Mouse (Mus musculus) hindbrain, embryonic 14.5 days (tissue): Measurements from ENCODE around the gene Sprr2e. TPM values are rescaled to one million over a fixed set of nuclear protein-coding genes. Genes with fewer than 3 reads are reported as not detected.

Source experiments
- ATAC-seq: fragments of 200-750 bp; cut with Nextera tagmentation; 2 replicates; pipeline ENCODE4 v1.8.0; 2017; ENCODE audit warnings: moderate number of reproducible peaks, mild to moderate bottlenecking, moderate TSS enrichment, moderate library complexity; ENCODE audit not compliant: low FRiP score
- DNase-seq: peaks from one replicate; pipeline ENCODE4 v3.0.0-alpha.2; 2015; ENCODE audit warnings: low spot score
- H3K27ac ChIP-seq: fragments of 300-500 bp; sonication (generic); 2 replicates; pipeline ENCODE4 v1.5.1; 2014; ENCODE audit warnings: mild to moderate bottlenecking, moderate library complexity
- H3K27me3 ChIP-seq: fragments of 300-500 bp; sonication (generic); 2 replicates; pipeline ENCODE4 v1.6.1; 2014; ENCODE audit warnings: mild to moderate bottlenecking, low read length, mixed read lengths; ENCODE audit not compliant: control insufficient read depth, insufficient read depth
- H3K36me3 ChIP-seq: fragments of 300-500 bp; sonication (generic); replicated peaks from 2 replicates; pipeline ENCODE4 v1.6.1; 2014; ENCODE audit not compliant: control insufficient read depth, insufficient read depth
- H3K4me1 ChIP-seq: fragments of 300-500 bp; sonication (generic); replicated peaks from 2 replicates; pipeline ENCODE4 v1.6.1; 2014; ENCODE audit warnings: antibody characterized with exemption, low read length, mixed read lengths; ENCODE audit not compliant: control insufficient read depth, insufficient read depth
- H3K4me2 ChIP-seq: fragments of 300-500 bp; sonication (generic); replicated peaks from 2 replicates; pipeline ENCODE4 v1.6.1; 2014; ENCODE audit warnings: mild to moderate bottlenecking, moderate library complexity
- H3K4me3 ChIP-seq: fragments of 300-500 bp; sonication (generic); replicated peaks from 2 replicates; pipeline ENCODE4 v1.5.1; 2014; ENCODE audit warnings: mild to moderate bottlenecking, low read length
- H3K9ac ChIP-seq: fragments of 300-500 bp; sonication (generic); 2 replicates; pipeline ENCODE4 v1.6.1; 2014
- H3K9me3 ChIP-seq: fragments of 300-500 bp; sonication (generic); 2 replicates; pipeline ENCODE4 v1.6.1; 2016; ENCODE audit warnings: low read length; ENCODE audit not compliant: control insufficient read depth
- WGBS: fragments of 180-500 bp; shearing (Covaris S2); extraction: QIAGEN DNeasy Blood & Tissue Kit; methylation state at CpG from one replicate; pipeline ENCODE4 v1.1.7; 2014; 5-methylcytosine and 5-hydroxymethylcytosine counted together
- polyA plus RNA-seq: library from polyadenylated mRNA; unstranded; fragments of >200 nt; fragmentation: Nextera tagmentation; extraction: Ambion mirVana; gene quantifications from 2 replicates; pipeline ENCODE4 v1.2.1, GENCODE M21; 2014

The Sprr2e gene
- polyA plus RNA-seq, 1 experiment from 2014 or later: not detected

- Histone ChIP-seq H3K27me3 (no peaks in the 10 kb centered on the region), H3K36me3 (no peaks in the 10 kb centered on the region), H3K9me3 (no peaks in the 10 kb centered on the region), H3K4me3 (no peak overlapping the region), H3K4me1 (no peaks in the 10 kb centered on the region), H3K27ac (no peak overlapping the region), H3K4me2 (no peak overlapping the region), H3K9ac (no peak overlapping the region)
- DNase-seq: no peak
- 73% methylated on average over 1 of the region's 1 CpGs for WGBS
- no peak for ATAC-seq
These were observed 42.4 kb downstream of the Sprr2e start for GRCm38 (mm10) chr3:92394301-92394700.

Other genes with a start within 250 kb of the Sprr2e start
- not detected in 2 replicates for gene Prr9, start 228.2 kb upstream of the Sprr2e start, polyA plus RNA-seq
- not detected in 2 replicates for gene Lelp1, start 209.4 kb upstream of the Sprr2e start, polyA plus RNA-seq
- gene Sprr2a1, start 136.3 kb upstream of the Sprr2e start, polyA plus RNA-seq: not detected in 2 replicates
- gene Sprr2a2, start 136.2 kb upstream of the Sprr2e start, polyA plus RNA-seq: not detected in 2 replicates
- not detected in 2 replicates for gene Sprr2a3, start 66.7 kb upstream of the Sprr2e start, polyA plus RNA-seq
- gene Sprr2b, start 35.5 kb upstream of the Sprr2e start, polyA plus RNA-seq: 0.27 TPM in 1 of 2 replicates, not detected in the other
- gene Sprr2d, start 13.0 kb upstream of the Sprr2e start, polyA plus RNA-seq: not detected in 2 replicates
- gene Sprr2f, start 13.0 kb downstream of the Sprr2e start, polyA plus RNA-seq: not detected in 2 replicates
- gene Sprr2h, start 33.5 kb downstream of the Sprr2e start, polyA plus RNA-seq: not detected in 2 replicates
- not detected in 2 replicates for gene Sprr2i, start 55.8 kb downstream of the Sprr2e start, polyA plus RNA-seq
- gene Sprr2j-ps, start 65.9 kb downstream of the Sprr2e start, polyA plus RNA-seq: not detected in 2 replicates
- 6.2 and 7.5 TPM in 2 replicates for gene Gm9774, start 77.3 kb downstream of the Sprr2e start, polyA plus RNA-seq
- not detected in 2 replicates for gene Sprr2k, start 80.4 kb downstream of the Sprr2e start, polyA plus RNA-seq
- not detected in 2 replicates for gene Sprr1b, start 86.6 kb downstream of the Sprr2e start, polyA plus RNA-seq
- gene Sprr3, start 106.6 kb downstream of the Sprr2e start, polyA plus RNA-seq: not detected in 2 replicates
- not detected in 2 replicates for gene Sprr1a, start 133.8 kb downstream of the Sprr2e start, polyA plus RNA-seq
- not detected in 2 replicates for gene Sprr4, start 148.3 kb downstream of the Sprr2e start, polyA plus RNA-seq
- gene 2310046K23Rik, start 182.4 kb downstream of the Sprr2e start, polyA plus RNA-seq: not detected in 2 replicates
- not detected in 2 replicates for gene Ivl, start 221.6 kb downstream of the Sprr2e start, polyA plus RNA-seq
- gene Smcp, start 236.9 kb downstream of the Sprr2e start, polyA plus RNA-seq: not detected in 2 replicates